Mouse (Mus musculus) erythroblast, embryonic 14.5 days (primary cell): ENCODE results near the gene Srpr.

ENCODE experiments used
- GATA1 ChIP-seq: IDR thresholded peaks from 2 replicates; pipeline ENCODE4 v1.6.1; 2012; ENCODE audit warnings: low read length, inconsistent platforms, mixed read lengths
- TAL1 ChIP-seq: IDR thresholded peaks from 3 replicates; pipeline ENCODE4 v1.6.1; 2012; ENCODE audit warnings: low read length, inconsistent platforms, mixed read lengths

DNA sequence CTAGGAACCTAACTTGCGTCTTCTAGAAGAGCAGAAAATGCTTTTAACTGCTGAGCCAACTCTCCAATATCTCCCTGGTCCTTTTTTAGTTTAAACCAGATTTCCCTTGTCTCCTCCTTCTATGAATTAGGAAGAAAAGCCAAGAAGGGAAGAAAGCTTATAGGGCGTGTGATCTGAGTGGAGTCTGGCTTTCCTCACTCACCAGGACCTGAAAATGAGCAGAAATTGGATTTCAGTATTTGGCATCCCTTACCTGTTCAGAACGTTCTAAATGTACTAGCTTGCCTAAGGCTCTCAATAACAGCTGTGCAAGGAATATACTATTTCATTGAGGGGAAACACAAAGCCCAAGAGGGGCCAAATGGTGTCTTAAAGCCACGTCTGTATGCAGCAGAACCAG is 84.4 kb downstream of the Srpr start:
- TF ChIP-seq TAL1 (no peak), GATA1 (no peak)
